Mouse (Mus musculus): Measurements from ENCODE around the gene H2-M10.3. TPM values are rescaled to one million over a fixed set of nuclear protein-coding genes. Genes with fewer than 3 reads are reported as not detected.
"Not testable (repeated sequence)": the region's sequence is repeated elsewhere in the genome, so short reads cannot be mapped to it uniquely, and the experiment has no call there.

Gene H2-M10.3
- total RNA-seq (2021) = not detected
- long read RNA-seq, experiment 1 = 0 reads
- long read RNA-seq, experiment 2 = 0 reads

GRCm38 (mm10) chr17:36368317-36368716, at the start of gene H2-M10.3:
Gene H2-M10.3, minus strand, starts transcription at chr17:36368417.
- DNase-seq (ENCODE audit: low spot score in 2 of 2) = not testable (repeated sequence)

- DNase-seq (ENCODE audit: low spot score in 2 of 2) = no peak
These were observed 49.2 kb upstream of the H2-M10.3 start for GRCm38 (mm10) chr17:36417416-36417815.

- no peak for DNase-seq (ENCODE audit: low spot score in 2 of 2)
These were observed 47.2 kb upstream of the H2-M10.3 start for GRCm38 (mm10) chr17:36415407-36415806.

- DNase-seq (ENCODE audit: low spot score in 2 of 2) = no peak
These were observed 46.1 kb upstream of the H2-M10.3 start for GRCm38 (mm10) chr17:36414361-36414760.

GRCm38 (mm10) chr17:36389907-36390306, 21.7 kb upstream of the H2-M10.3 start:
- no peak for DNase-seq (ENCODE audit: low spot score in 2 of 2)

GRCm38 (mm10) chr17:36362404-36362803, 5.8 kb downstream of the H2-M10.3 start:
- not testable (repeated sequence) for DNase-seq (ENCODE audit: low spot score in 2 of 2)

GRCm38 (mm10) chr17:36357512-36357911, 10.7 kb downstream of the H2-M10.3 start:
- DNase-seq (ENCODE audit: low spot score in 2 of 2) = peak; percentile 22 to 43

GRCm38 (mm10) chr17:36355763-36356162, 12.5 kb downstream of the H2-M10.3 start:
- DNase-seq (ENCODE audit: low spot score in 2 of 2) = no peak

- DNase-seq (ENCODE audit: low spot score in 2 of 2) = peak in 1 of 2 experiments; percentile 20
These were observed 12.9 kb downstream of the H2-M10.3 start for GRCm38 (mm10) chr17:36355343-36355742.

GRCm38 (mm10) chr17:36326055-36326454, 42.2 kb downstream of the H2-M10.3 start, which contains the start of gene H2-M10.1:
Gene H2-M10.1, minus strand, starts transcription at chr17:36326155.
- DNase-seq (ENCODE audit: low spot score in 2 of 2) = no peak

- DNase-seq (ENCODE audit: low spot score in 2 of 2) = no peak
These were observed 52.4 kb downstream of the H2-M10.3 start for GRCm38 (mm10) chr17:36315689-36316253.

GRCm38 (mm10) chr17:36315041-36315688, 53.1 kb downstream of the H2-M10.3 start:
- DNase-seq (ENCODE audit: low spot score in 2 of 2) = peak; percentile 28 to 44

Other genes with a start within 250 kb of the H2-M10.3 start
- gene Gm19684, start 246.7 kb downstream of the H2-M10.3 start, total RNA-seq (2021) = under 1 TPM in 1 of 2 experiments, not detected in 1; 0.77 TPM
- gene Gm7030, start 239.0 kb downstream of the H2-M10.3 start, total RNA-seq (2021) = under 1 TPM; 0.53 to 0.67 TPM
- gene Gm8909, start 199.9 kb downstream of the H2-M10.3 start, total RNA-seq (2021) = under 1 TPM in 1 of 2 experiments, not detected in 1; 0.90 TPM
- gene H2-T3, start 178.1 kb downstream of the H2-M10.3 start, total RNA-seq (2021) = not detected
- 10 to 100 TPM; 38.5 to 39.4 TPM for gene Rpp21, start 110.3 kb downstream of the H2-M10.3 start, total RNA-seq (2021)
- gene Trim39, start 96.2 kb downstream of the H2-M10.3 start, total RNA-seq (2021) = 10 to 100 TPM; 21.3 to 21.5 TPM
- not detected for gene H2-M10.2, start 81.9 kb downstream of the H2-M10.3 start, total RNA-seq (2021)
- not detected for gene H2-M10.1, start 42.3 kb downstream of the H2-M10.3 start, total RNA-seq (2021)
- not detected for gene H2-M10.4, start 93.9 kb upstream of the H2-M10.3 start, total RNA-seq (2021)
- gene H2-M11, start 178.7 kb upstream of the H2-M10.3 start, total RNA-seq (2021) = not detected

Measured in adrenal gland, adult 18-20 months (tissue).